Mouse (Mus musculus) liver, embryonic 14.5 days (tissue): ENCODE results near the gene Pank2. TPM values are rescaled to one million over a fixed set of nuclear protein-coding genes. Genes with fewer than 3 reads are reported as not detected.
"Not testable (repeated sequence)": the region's sequence is repeated elsewhere in the genome, so short reads cannot be mapped to it uniquely, and the experiment has no call there.

Experiments
- ATAC-seq: fragments of 200-750 bp; cut with Nextera tagmentation; 2 replicates; pipeline ENCODE4 v1.8.0; 2017; ENCODE audit warnings: moderate number of reproducible peaks, mild to moderate bottlenecking, moderate library complexity; ENCODE audit not compliant: insufficient read depth
- DNase-seq, 3 experiments: peaks; one replicate each; pipeline ENCODE4 v3.0.0-alpha.2; 2012 to 2013; ENCODE audit warnings: low read depth in 3 of 3, low spot score in 3 of 3
- H3K27ac ChIP-seq: fragments of 300-500 bp; sonication (generic); 2 replicates; pipeline ENCODE4 v1.5.1; 2014; ENCODE audit warnings: moderate library complexity, mild to moderate bottlenecking, control low read depth, inconsistent platforms
- H3K27me3 ChIP-seq: fragments of 300-500 bp; sonication (generic); 2 replicates; pipeline ENCODE4 v1.6.1; 2014; ENCODE audit warnings: mild to moderate bottlenecking, low read length, moderate library complexity; ENCODE audit not compliant: control insufficient read depth, insufficient read depth
- H3K36me3 ChIP-seq: fragments of 300-500 bp; sonication (generic); replicated peaks from 2 replicates; pipeline ENCODE4 v1.6.1; 2014; ENCODE audit warnings: low read depth; ENCODE audit not compliant: control insufficient read depth, insufficient read depth
- H3K4me1 ChIP-seq, 2 experiments: fragments of 200-500 bp in 1 of 2; fragments of 300-500 bp in 1 of 2; sonication (generic) in 1 of 2; replicated peaks; 2 replicates each; pipeline ENCODE4 v1.6.1; 2012 to 2014; ENCODE audit warnings: antibody characterized with exemption in 1 of 2, inconsistent platforms in 1 of 2, low read length in 1 of 2; ENCODE audit not compliant: control insufficient read depth in 2 of 2, insufficient read depth in 2 of 2
- H3K4me2 ChIP-seq: fragments of 300-500 bp; sonication (generic); 2 replicates; pipeline ENCODE4 v1.6.1; 2014; ENCODE audit warnings: low read depth, mild to moderate bottlenecking, control low read depth, moderate library complexity
- H3K4me3 ChIP-seq, 2 experiments: fragments of 200-500 bp in 1 of 2; fragments of 300-500 bp in 1 of 2; sonication (generic) in 1 of 2; 2 replicates each; pipeline ENCODE4 v1.5.1; 2012 to 2014; ENCODE audit warnings: low read depth in 2 of 2, low read length in 2 of 2, mild to moderate bottlenecking in 2 of 2, control low read depth in 1 of 2, inconsistent platforms in 1 of 2, moderate library complexity in 1 of 2; ENCODE audit not compliant: insufficient read depth in 1 of 2
- H3K9ac ChIP-seq: fragments of 300-500 bp; sonication (generic); replicated peaks from 2 replicates; pipeline ENCODE4 v1.6.1; 2014; ENCODE audit warnings: mild to moderate bottlenecking, control low read depth, moderate library complexity
- H3K9me3 ChIP-seq: fragments of 300-500 bp; sonication (generic); 2 replicates; pipeline ENCODE4 v1.6.1; 2016; ENCODE audit warnings: low read length, mixed read lengths; ENCODE audit not compliant: control insufficient read depth
- CTCF ChIP-seq: IDR thresholded peaks from 2 replicates; pipeline ENCODE4 v1.5.1; 2016; ENCODE audit warnings: antibody characterized with exemption, low read depth, control low read depth
- EP300 ChIP-seq: IDR thresholded peaks from 2 replicates; pipeline ENCODE4 v1.6.1; 2016; ENCODE audit warnings: antibody characterized with exemption, low read depth
- WGBS: fragments of 180-500 bp; shearing (Covaris S2); extraction: QIAGEN DNeasy Blood & Tissue Kit; methylation state at CpG from one replicate; pipeline ENCODE4 v1.1.7; 2014; ENCODE audit not compliant: insufficient replicate concordance; 5-methylcytosine and 5-hydroxymethylcytosine counted together
- polyA plus RNA-seq, 2 experiments: library from polyadenylated mRNA; depleted of rRNA in 1 of 2; stranded (reverse) in 1 of 2; unstranded in 1 of 2; fragments of >200 nt; fragmentation: Nextera tagmentation in 1 of 2; extraction: Ambion mirVana in 1 of 2; gene quantifications; 2 replicates each; pipeline versions ENCODE4 v1.2.1 to v1.2.3; 2012 to 2014

Gene Pank2
- polyA plus RNA-seq, 2 experiments = 14.3 to 24.3 TPM

DNA sequence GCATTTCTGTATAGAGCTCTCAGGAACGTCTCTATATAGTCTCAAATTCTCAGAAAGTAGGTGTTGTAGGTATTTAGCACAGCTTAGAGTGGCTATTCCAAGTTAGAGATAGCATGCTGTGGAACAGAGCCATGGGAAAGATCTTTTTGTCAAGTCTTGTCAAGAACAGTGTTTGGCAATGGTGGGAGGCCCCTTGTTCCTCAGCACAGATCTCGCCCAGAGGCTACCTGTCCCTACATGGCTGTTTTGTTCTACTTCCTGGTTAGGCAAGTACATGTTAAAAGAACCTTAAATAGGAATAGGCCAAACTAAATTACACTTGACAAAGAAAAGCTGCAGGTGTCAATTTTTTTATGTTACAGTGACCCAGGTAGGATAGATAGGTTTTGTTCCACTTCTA is 38.2 kb downstream of the Pank2 start:
- H3K4me3 ChIP-seq = no peak overlapping the region
- H3K27me3 ChIP-seq = no peaks in the 10 kb centered on the region
- ATAC-seq = no peak
- DNase-seq = no peak
- H3K36me3 ChIP-seq = peaks cover 26% of the 10 kb centered on the region
- no peak overlapping the region for H3K9ac ChIP-seq
- WGBS = 67% methylated on average over 2 of the region's 2 CpGs
- H3K27ac ChIP-seq = no peak overlapping the region
- TF ChIP-seq EP300 (no peak), CTCF (no peak)
- no peak overlapping the region for H3K4me2 ChIP-seq
- H3K4me1 ChIP-seq = no peaks in the 10 kb centered on the region
- H3K9me3 ChIP-seq = no peaks in the 10 kb centered on the region

DNA sequence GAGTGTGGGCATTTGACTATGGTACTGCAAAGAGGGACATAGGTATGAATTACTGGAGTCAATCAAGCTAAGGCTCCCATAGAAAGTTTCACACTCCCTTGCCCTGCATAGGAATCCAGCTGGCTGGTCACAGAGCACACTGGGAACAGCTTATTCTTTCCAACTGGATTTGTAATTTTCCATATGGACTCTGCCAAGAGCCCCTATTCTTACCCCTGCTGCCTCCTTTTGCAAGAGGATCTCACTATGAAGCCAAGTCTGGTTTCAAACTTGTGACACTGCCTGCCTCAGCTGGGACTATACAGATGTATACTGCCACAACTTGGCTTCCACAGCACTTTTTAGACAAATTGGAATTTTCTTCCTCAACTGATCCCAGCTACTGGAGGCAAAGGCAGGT is 39.3 kb downstream of the Pank2 start:
- no peak for DNase-seq
- H3K4me3 ChIP-seq = no peak overlapping the region
- H3K27me3 ChIP-seq = no peaks in the 10 kb centered on the region
- H3K36me3 ChIP-seq = peaks cover 14% of the 10 kb centered on the region
- H3K9ac ChIP-seq = no peak overlapping the region
- no peaks in the 10 kb centered on the region for H3K9me3 ChIP-seq
- no peaks in the 10 kb centered on the region for H3K4me1 ChIP-seq
- no peak for TF ChIP-seq EP300
- TF ChIP-seq CTCF = no peak
- no peak for ATAC-seq
- H3K27ac ChIP-seq = no peak overlapping the region
- H3K4me2 ChIP-seq = no peak overlapping the region

DNA sequence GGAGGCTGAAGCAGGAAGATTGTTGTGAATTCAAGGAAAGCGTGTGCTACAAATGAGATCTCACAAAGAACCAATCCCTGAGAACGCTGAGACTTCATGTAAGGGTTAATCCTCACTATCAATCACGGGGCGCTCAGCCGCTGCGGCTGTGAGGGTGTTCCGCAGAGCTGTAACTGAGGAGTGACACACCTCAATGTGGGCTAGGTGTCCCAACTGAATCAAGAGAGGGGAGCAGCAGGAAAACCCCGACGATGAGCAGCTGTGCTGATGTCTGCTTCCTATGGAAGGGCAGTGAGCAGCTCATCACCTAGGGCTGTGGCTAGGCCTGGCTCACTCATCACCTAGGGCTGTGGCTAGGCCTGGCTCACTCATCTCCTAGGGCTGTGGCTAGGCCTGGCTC is 42.2 kb downstream of the Pank2 start:
- no peaks in the 10 kb centered on the region for H3K9me3 ChIP-seq
- WGBS = 89% methylated on average over 9 of the region's 9 CpGs

DNA sequence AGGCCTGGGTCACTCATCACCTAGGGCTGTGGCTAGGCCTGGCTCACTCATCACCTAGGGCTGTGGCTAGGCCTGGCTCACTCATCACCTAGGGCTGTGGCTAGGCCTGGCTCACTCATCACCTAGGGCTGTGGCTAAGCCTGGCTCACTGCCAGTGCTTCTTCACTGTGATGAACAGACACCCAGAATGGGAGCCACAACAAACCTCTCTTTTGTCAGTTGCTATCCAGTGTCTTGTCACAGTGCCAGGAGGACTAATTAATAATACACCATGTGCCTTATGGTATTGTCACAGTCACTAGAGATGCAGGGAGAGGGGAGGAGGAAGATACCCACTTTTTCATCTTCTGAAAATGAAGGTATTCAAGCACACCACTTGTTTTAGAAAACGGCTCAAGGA is 42.9 kb downstream of the Pank2 start:
- H3K36me3 ChIP-seq, H3K27me3 ChIP-seq, H3K9ac ChIP-seq, H3K9me3 ChIP-seq, H3K27ac ChIP-seq, H3K4me2 ChIP-seq, DNase-seq, H3K4me1 ChIP-seq, ATAC-seq, H3K4me3 ChIP-seq: not testable (repeated sequence)
- 69% methylated on average over 1 of the region's 1 CpGs for WGBS

More for the DNA sequence above, 42.2 kb downstream of the Pank2 start:
- Histone ChIP-seq H3K4me1 (no peaks in the 10 kb centered on the region), H3K4me2 (no peak overlapping the region), H3K27me3 (no peaks in the 10 kb centered on the region), H3K9ac (no peak overlapping the region), H3K36me3 (no peaks in the 10 kb centered on the region; the same call in 1 of the 2 replicates), H3K4me3 (no peak overlapping the region), H3K27ac (no peak overlapping the region)
- ATAC-seq (no peak), DNase-seq (no peak)
- TF ChIP-seq EP300 (no peak), CTCF (no peak)

DNA sequence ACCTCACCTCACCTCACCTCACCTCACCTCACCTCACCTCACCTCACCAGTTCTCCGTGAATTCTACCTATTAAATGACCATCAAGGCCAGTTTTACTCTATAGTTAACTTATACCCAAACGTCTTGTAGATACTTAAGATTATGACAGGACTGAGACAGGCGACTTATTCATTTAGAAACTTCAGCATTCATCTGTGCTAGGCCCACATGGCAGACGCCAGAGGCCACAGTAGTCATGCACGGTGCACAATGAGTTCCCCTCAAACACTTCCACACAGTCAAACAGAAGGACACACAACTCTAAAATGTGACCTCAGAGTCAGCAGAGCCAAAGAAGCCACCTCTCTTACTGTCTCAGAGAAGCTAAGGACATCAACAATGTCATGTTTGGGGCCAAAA is 45.1 kb downstream of the Pank2 start:
- Histone ChIP-seq H3K27me3 (no peaks in the 10 kb centered on the region), H3K27ac (no peak overlapping the region), H3K4me2 (no peak overlapping the region), H3K9ac (no peak overlapping the region), H3K9me3 (no peaks in the 10 kb centered on the region), H3K36me3 (no peaks in the 10 kb centered on the region), H3K4me3 (no peak overlapping the region), H3K4me1 (0 out of 4 replicates have a peak, but pooled peaks cover 0 to 1% of the 10 kb centered on the region in 2 experiments)
- no peak for TF ChIP-seq EP300
- TF ChIP-seq CTCF = no peak
- WGBS = 58% methylated on average over 5 of the region's 5 CpGs
- DNase-seq (no peak), ATAC-seq (no peak)

DNA sequence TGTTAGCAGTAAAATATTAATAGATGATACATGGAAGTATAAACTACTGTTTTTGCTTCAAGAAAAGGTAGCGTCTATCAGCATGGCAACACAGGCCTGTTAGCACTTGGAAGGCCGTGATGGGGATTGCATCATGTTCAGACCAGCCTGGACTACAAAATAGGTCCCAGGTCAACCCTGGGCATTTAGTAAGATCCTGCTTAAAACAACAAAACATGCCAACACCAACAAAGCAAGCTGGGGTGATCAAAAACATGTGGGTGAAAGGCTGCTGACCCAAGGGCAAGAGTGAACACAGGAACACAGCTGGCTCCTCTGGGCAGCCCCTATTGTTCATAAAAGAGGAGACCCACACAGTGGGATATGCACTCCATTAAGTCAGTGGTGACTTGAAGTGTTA is 45.5 kb downstream of the Pank2 start:
- no peaks in the 10 kb centered on the region for H3K9me3 ChIP-seq
- H3K4me3 ChIP-seq = no peak overlapping the region
- H3K4me2 ChIP-seq = no peak overlapping the region
- H3K36me3 ChIP-seq = no peaks in the 10 kb centered on the region
- TF ChIP-seq EP300 (no peak), CTCF (no peak)
- H3K27ac ChIP-seq = no peak overlapping the region
- 0 out of 4 replicates have a peak, but pooled peaks cover 0 to 3% of the 10 kb centered on the region in 2 experiments for H3K4me1 ChIP-seq
- H3K27me3 ChIP-seq = no peaks in the 10 kb centered on the region
- ATAC-seq (no peak), DNase-seq (no peak)
- 63% methylated on average over 2 of the region's 2 CpGs for WGBS
- H3K9ac ChIP-seq = no peak overlapping the region
